Mouse (Mus musculus) cerebellum, adult 2 months (tissue): Measurements from ENCODE around the gene Grin2c. TPM values are rescaled to one million over a fixed set of nuclear protein-coding genes. Genes with fewer than 3 reads are reported as not detected.

Experiments
- DNase-seq, 2 experiments: peaks; one replicate each; pipeline ENCODE4 v3.0.0; 2021
- H3K27ac ChIP-seq: fragments of 200-500 bp; 2 replicates; pipeline ENCODE4 v1.5.1; 2012; ENCODE audit warnings: low read length, control low read depth, inconsistent platforms; ENCODE audit not compliant: insufficient read depth
- H3K27me3 ChIP-seq: fragments of 200-500 bp; 2 replicates; pipeline ENCODE4 v1.6.1; 2012; ENCODE audit warnings: inconsistent platforms, mild to moderate bottlenecking, low read length, moderate library complexity; ENCODE audit not compliant: control insufficient read depth, insufficient read depth
- H3K4me1 ChIP-seq: fragments of 200-500 bp; 2 replicates; pipeline ENCODE4 v1.6.1; 2011; ENCODE audit warnings: low read length; ENCODE audit not compliant: control insufficient read depth, insufficient read depth
- H3K4me3 ChIP-seq: fragments of 200-500 bp; replicated peaks from 2 replicates; pipeline ENCODE3; 2011; ENCODE audit warnings: mild to moderate bottlenecking, low read depth, low read length, control low read depth; ENCODE audit not compliant: insufficient read depth
- CTCF ChIP-seq: fragments of 200-500 bp; IDR thresholded peaks from 2 replicates; pipeline ENCODE4 v1.5.1; 2011; ENCODE audit warnings: low read depth, mild to moderate bottlenecking, control low read depth, low read length, moderate library complexity, borderline replicate concordance; ENCODE audit not compliant: insufficient read depth
- POLR2A ChIP-seq: fragments of 200-500 bp; IDR thresholded peaks from 2 replicates; pipeline ENCODE4 v1.6.1; 2011; ENCODE audit warnings: low read length, control low read depth, borderline replicate concordance; ENCODE audit not compliant: insufficient read depth
- WGBS: fragments of 180-500 bp; shearing (Covaris S2); methylation state at CpG from one replicate; pipeline ENCODE4 v1.1.7; 2018; 5-methylcytosine and 5-hydroxymethylcytosine counted together
- polyA plus RNA-seq: library from polyadenylated mRNA; depleted of rRNA; stranded (reverse); fragments of >200 nt; gene quantifications from 2 replicates; pipeline ENCODE4 v1.2.3, GENCODE M21; 2012

The Grin2c gene
- polyA plus RNA-seq, 1 experiment = 249 TPM

DNA sequence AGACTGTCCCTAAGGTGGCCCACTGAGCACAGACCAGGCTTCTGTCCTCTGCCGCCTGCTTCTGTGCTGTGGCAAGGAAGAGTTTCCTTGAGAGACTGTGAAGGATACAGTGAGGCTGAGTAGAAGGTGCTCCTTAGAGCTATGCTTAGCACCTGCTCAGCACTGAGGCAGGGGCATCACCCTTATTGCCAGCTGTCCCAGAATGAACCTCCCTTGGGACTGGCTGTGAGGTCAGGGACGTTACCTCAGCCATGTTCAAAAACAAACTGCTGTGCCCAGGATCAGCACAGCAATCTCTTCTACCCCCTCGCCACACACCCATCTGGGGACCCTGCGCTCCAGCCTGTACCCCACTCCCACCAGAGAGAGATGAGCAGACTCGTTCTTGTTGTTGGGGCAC, 34.2 kb downstream of the Grin2c start:
- peaks cover 63% of the 10 kb centered on the region for H3K4me1 ChIP-seq

DNA sequence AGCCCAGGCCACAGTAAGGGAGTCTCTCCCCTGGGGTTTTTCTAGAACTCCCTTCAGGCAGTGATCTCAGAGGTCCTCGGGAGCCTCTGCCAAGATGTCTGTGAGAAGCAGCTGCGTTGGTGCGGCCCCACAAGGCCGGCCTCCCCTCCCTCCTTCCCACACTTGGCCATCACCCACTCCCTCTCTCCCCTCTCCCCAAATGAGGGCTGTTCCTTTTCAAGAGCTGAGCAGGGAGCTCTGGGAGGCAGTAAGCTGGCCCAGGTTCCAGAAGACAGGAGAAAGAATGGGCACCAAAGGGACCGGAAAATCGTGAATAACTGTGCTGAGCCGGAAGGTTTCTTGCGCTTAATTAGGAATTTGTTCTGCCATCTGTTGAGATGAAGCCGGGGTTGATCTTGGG, 35.1 kb downstream of the Grin2c start:
- no peaks in the 10 kb centered on the region for H3K27me3 ChIP-seq
- H3K27ac ChIP-seq = peak overlapping the region; percentile 35; the same call in 1 of the 2 replicates
- H3K4me1 ChIP-seq = peaks cover 69% of the 10 kb centered on the region
- TF ChIP-seq CTCF (no peak), POLR2A (no peak)
- H3K4me3 ChIP-seq = no peak overlapping the region
- peak in 1 of 2 experiments; percentile 52 for DNase-seq
- WGBS = 16% methylated on average over 9 of the region's 9 CpGs

More for the DNA sequence above, 34.2 kb downstream of the Grin2c start:
- no peak for TF ChIP-seq POLR2A
- TF ChIP-seq CTCF = no peak
- Histone ChIP-seq H3K27ac (no peak overlapping the region; the same call in 1 of the 2 replicates), H3K27me3 (no peaks in the 10 kb centered on the region), H3K4me3 (no peak overlapping the region)
- no peak for DNase-seq
- WGBS = 77% methylated on average over 5 of the region's 5 CpGs

DNA sequence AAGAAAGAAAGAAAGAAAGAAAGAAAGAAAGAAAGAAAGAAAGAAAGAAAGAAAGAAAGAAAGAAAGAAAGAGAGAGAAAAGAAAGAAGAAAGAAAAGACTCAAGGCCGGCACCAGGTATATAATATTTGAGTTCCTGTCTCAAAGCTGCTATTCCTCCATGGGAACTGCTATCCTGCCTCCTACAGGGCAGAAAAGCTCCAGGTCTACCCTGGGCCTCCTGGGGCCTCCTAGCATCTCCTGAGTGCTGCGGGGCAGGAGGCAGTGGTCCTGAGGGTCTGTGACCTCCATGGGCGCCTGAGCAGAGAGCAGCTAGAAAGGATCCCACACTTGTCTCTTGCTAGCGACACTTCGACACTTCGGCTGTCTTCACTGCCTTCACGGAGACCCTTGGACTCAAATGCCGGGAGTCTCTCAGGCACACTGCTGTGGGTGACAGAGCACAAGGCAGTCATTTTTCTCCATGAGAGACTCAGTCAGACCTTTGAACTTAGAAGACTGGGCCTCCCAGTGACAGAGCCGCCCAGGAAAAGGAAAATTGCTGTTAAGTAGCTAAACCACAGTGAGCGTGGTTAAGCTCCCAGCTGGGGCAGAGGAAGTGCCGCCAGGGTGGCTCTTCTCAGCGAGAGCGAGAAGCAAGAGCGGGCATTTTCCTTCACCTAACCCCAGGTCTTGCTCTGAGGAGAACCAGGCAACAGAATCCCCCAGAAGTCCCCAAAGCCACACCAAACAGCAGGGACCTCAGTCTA, 35.7 kb downstream of the Grin2c start:
- DNase-seq = no peak
- no peak for TF ChIP-seq POLR2A
- TF ChIP-seq CTCF = no peak
- Histone ChIP-seq H3K4me3 (no peak overlapping the region), H3K27me3 (no peaks in the 10 kb centered on the region), H3K4me1 (peaks cover 71% of the 10 kb centered on the region), H3K27ac (no peak overlapping the region)
- 71% methylated on average over 14 of the region's 14 CpGs for WGBS

- WGBS = 52% methylated on average over 15 of the region's 15 CpGs
- H3K27me3 ChIP-seq = no peaks in the 10 kb centered on the region
- peaks cover 77% of the 10 kb centered on the region for H3K4me1 ChIP-seq
- no peak overlapping the region for H3K27ac ChIP-seq
- TF ChIP-seq CTCF = no peak
- TF ChIP-seq POLR2A = no peak
- DNase-seq = no peak
- no peak overlapping the region for H3K4me3 ChIP-seq
Observed at GRCm38 (mm10) chr11:115229021-115229930, 37.8 kb downstream of the Grin2c start.

- Histone ChIP-seq H3K4me3 (no peak overlapping the region), H3K4me1 (peaks cover 77% of the 10 kb centered on the region), H3K27me3 (no peaks in the 10 kb centered on the region), H3K27ac (no peak overlapping the region)
- TF ChIP-seq POLR2A = no peak
- TF ChIP-seq CTCF = no peak
- DNase-seq = no peak
- 67% methylated on average over 7 of the region's 7 CpGs for WGBS
Observed at GRCm38 (mm10) chr11:115228430-115228829, 38.6 kb downstream of the Grin2c start.

DNA sequence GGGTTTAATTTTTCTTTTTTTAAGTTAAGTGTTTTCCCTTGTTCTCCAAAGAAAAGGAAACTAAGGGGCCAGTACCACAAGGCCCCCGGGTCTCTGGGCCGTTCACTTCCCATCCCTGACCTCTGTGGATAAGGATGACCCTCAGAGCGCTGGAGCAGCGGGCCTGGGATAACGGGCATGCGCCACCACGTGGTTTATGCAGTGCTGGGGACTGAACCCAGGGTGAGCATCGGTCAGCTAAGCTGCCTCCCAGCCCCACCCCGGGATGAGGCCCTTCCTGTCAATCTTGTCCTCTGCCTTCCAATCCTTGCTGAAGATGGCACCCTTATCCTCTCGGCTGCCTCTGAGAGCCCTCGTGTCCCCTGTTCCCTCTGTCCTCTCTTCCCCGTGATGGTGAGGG, 39.4 kb downstream of the Grin2c start:
- TF ChIP-seq CTCF (no peak), POLR2A (no peak)
- 52% methylated on average over 12 of the region's 12 CpGs for WGBS
- Histone ChIP-seq H3K4me1 (peaks cover 78% of the 10 kb centered on the region), H3K4me3 (no peak overlapping the region), H3K27ac (no peak overlapping the region), H3K27me3 (no peaks in the 10 kb centered on the region)
- no peak for DNase-seq

GRCm38 (mm10) chr11:115226811-115227491, 40.1 kb downstream of the Grin2c start:
- peak overlapping the region; percentile 63 for H3K27ac ChIP-seq
- no peak overlapping the region for H3K4me3 ChIP-seq
- no peaks in the 10 kb centered on the region for H3K27me3 ChIP-seq
- WGBS = 22% methylated on average over 14 of the region's 14 CpGs
- TF ChIP-seq POLR2A (no peak), CTCF (no peak)
- peaks cover 78% of the 10 kb centered on the region for H3K4me1 ChIP-seq
- DNase-seq = peak in 1 of 2 experiments; percentile 70
